ENCODE assay signal across 43 mouse cellular contexts in the genomic region with DNA sequence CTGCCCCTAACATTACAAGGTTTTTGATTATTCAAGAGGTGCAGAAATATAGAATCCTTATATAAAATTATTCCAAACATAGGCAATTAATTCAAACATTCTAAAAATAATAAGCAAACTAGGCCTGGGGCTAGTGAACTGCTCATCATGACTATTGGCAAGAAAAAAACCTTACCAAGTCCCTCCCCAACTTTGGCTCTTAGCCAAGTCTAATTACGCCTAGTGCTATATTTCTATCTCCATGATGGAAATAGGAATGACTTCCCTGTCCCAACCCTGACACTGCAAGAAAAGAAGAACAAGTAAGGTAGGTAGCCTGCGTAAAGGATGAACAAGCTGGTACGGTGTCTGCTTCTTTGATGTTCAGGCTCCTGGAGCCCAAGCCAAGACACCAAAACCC. TPM values are rescaled to one million over a fixed set of nuclear protein-coding genes. Genes with fewer than 3 reads are reported as not detected.
"Had no signal": no experiment of that assay in that cellular context is flagged by ENCODE, and none has a peak within 500 bp of the region (broad histone marks: within the 10 kb centered on the region; RNA-seq: fewer than 3 reads in every experiment).

No protein-coding gene starts in this region.

- H3K9ac ChIP-seq: heart, embryonic 12.5 days; heart, embryonic 13.5 days; heart, embryonic 15.5 days; hindbrain, embryonic 12.5 days; hindbrain, embryonic 13.5 days; hindbrain, embryonic 14.5 days; hindbrain, embryonic 15.5 days; intestine, embryonic 15.5 days; kidney, embryonic 15.5 days had no signal

- DNase-seq: heart, postnatal 10 days; heart, postnatal 14 days; heart, postnatal 36 days; heart, postnatal 4 days; kidney, adult 11 months; kidney, adult 18-20 months; kidney, adult 2 months; kidney, adult 8-10 months; kidney, adult 9 months; kidney, postnatal 10 days; kidney, postnatal 14 days; kidney, postnatal 25 days; kidney, postnatal 36 days; kidney, postnatal 4 days; layer of hippocampus, adult 9-11 months; layer of hippocampus, postnatal 36 days had no signal

- H3K36me3 ChIP-seq: hindbrain, embryonic 15.5 days; intestine, embryonic 15.5 days had no signal

- H3K27ac ChIP-seq: heart, embryonic 13.5 days; heart, embryonic 15.5 days; hindbrain, embryonic 12.5 days; hindbrain, embryonic 13.5 days; hindbrain, embryonic 14.5 days; hindbrain, embryonic 15.5 days; intestine, embryonic 15.5 days; kidney, embryonic 15.5 days; kidney, postnatal 0 days; layer of hippocampus, adult 2 months; left cerebral cortex, adult 2 months had no signal

- H3K4me3 ChIP-seq: heart, embryonic 12.5 days; heart, embryonic 13.5 days; heart, embryonic 15.5 days; hindbrain, embryonic 10.5 days; hindbrain, embryonic 12.5 days; hindbrain, embryonic 13.5 days; hindbrain, embryonic 15.5 days; intestine, embryonic 15.5 days; kidney, embryonic 15.5 days; layer of hippocampus, adult 2 months; left cerebral cortex, adult 2 months had no signal

- H3K9me3 ChIP-seq: heart, embryonic 12.5 days; heart, embryonic 13.5 days; heart, embryonic 15.5 days; hindbrain, embryonic 10.5 days; hindbrain, embryonic 12.5 days; hindbrain, embryonic 13.5 days; hindbrain, embryonic 15.5 days; intestine, embryonic 15.5 days; kidney, embryonic 15.5 days had no signal

- ATAC-seq: hindbrain, embryonic 16.5 days; hindbrain, postnatal 0 days; inflammation-experienced regulatory T-cells, adult 6 months; intestine, embryonic 15.5 days; intestine, embryonic 16.5 days; intestine, postnatal 0 days had no signal

- H3K4me2 ChIP-seq: heart, embryonic 11.5 days; heart, embryonic 12.5 days; heart, embryonic 13.5 days; heart, embryonic 15.5 days; hindbrain, embryonic 12.5 days; hindbrain, embryonic 13.5 days; hindbrain, embryonic 14.5 days; hindbrain, embryonic 15.5 days; intestine, embryonic 15.5 days; kidney, embryonic 15.5 days had no signal

- H3K27me3 ChIP-seq: heart, embryonic 12.5 days; heart, embryonic 13.5 days; heart, embryonic 15.5 days; hindbrain, embryonic 12.5 days; hindbrain, embryonic 13.5 days; hindbrain, embryonic 15.5 days; intestine, embryonic 15.5 days; kidney, embryonic 15.5 days had no signal

RNA-seq across cellular contexts. Expression of gene Lrrc74a, which starts 31.5 kb away (rescaled TPM):
- polyA plus RNA-seq: heart, embryonic 11.5 days; heart, embryonic 12.5 days; heart, embryonic 13.5 days; heart, embryonic 14.5 days; heart, embryonic 15.5 days; heart, embryonic 16.5 days; heart, postnatal 0 days; hindbrain, embryonic 10.5 days; hindbrain, embryonic 11.5 days; hindbrain, embryonic 12.5 days; hindbrain, embryonic 13.5 days; hindbrain, embryonic 14.5 days; hindbrain, embryonic 15.5 days; hindbrain, embryonic 16.5 days; hindbrain, postnatal 0 days; inflammation-experienced regulatory T-cells, adult 6 months; intestine, embryonic 14.5 days; intestine, embryonic 15.5 days; intestine, embryonic 16.5 days; intestine, postnatal 0 days; kidney, adult 2 months; kidney, embryonic 14.5 days; kidney, embryonic 15.5 days; kidney, embryonic 16.5 days; kidney, postnatal 0 days; large intestine, adult 2 months had no signal
